Mouse (Mus musculus) limb, embryonic 12.5 days (tissue): ENCODE measurements around the gene Esyt1. TPM values are rescaled to one million over a fixed set of nuclear protein-coding genes. Genes with fewer than 3 reads are reported as not detected.
"Not testable (repeated sequence)": the region's sequence is repeated elsewhere in the genome, so short reads cannot be mapped to it uniquely, and the experiment has no call there.

Experiments
- ATAC-seq: fragments of 200-750 bp; cut with Nextera tagmentation; 2 replicates; pipeline ENCODE4 v1.8.0; 2017; ENCODE audit warnings: low read depth, moderate TSS enrichment; ENCODE audit not compliant: insufficient number of reproducible peaks, insufficient read depth, low FRiP score, low TSS enrichment
- H3K27ac ChIP-seq: fragments of 300-500 bp; sonication (generic); 2 replicates; pipeline ENCODE4 v1.5.1; 2016; ENCODE audit warnings: mild to moderate bottlenecking, moderate library complexity
- H3K27me3 ChIP-seq: fragments of 300-500 bp; sonication (generic); 2 replicates; pipeline ENCODE4 v1.6.1; 2016; ENCODE audit warnings: mild to moderate bottlenecking, moderate library complexity
- H3K36me3 ChIP-seq: fragments of 300-500 bp; sonication (generic); 2 replicates; pipeline ENCODE4 v1.6.1; 2016; ENCODE audit warnings: mild to moderate bottlenecking, moderate library complexity
- H3K4me1 ChIP-seq: fragments of 300-500 bp; sonication (generic); replicated peaks from 2 replicates; pipeline ENCODE4 v1.6.1; 2016
- H3K4me2 ChIP-seq: fragments of 300-500 bp; sonication (generic); 2 replicates; pipeline ENCODE4 v1.6.1; 2016; ENCODE audit warnings: mild to moderate bottlenecking, moderate library complexity
- H3K4me3 ChIP-seq: fragments of 300-500 bp; sonication (generic); replicated peaks from 2 replicates; pipeline ENCODE4 v1.5.1; 2016; ENCODE audit warnings: mild to moderate bottlenecking
- H3K9ac ChIP-seq: fragments of 300-500 bp; sonication (generic); replicated peaks from 2 replicates; pipeline ENCODE4 v1.6.1; 2016; ENCODE audit warnings: mild to moderate bottlenecking, moderate library complexity
- H3K9me3 ChIP-seq: fragments of 300-500 bp; sonication (generic); 2 replicates; pipeline ENCODE4 v1.6.1; 2016; ENCODE audit warnings: mild to moderate bottlenecking, moderate library complexity
- WGBS: fragments of 180-500 bp; shearing (Covaris S2); methylation state at CpG from one replicate; pipeline ENCODE4 v1.1.7; 2016; 5-methylcytosine and 5-hydroxymethylcytosine counted together
- polyA plus RNA-seq: library from polyadenylated mRNA; unstranded; fragments of >200 nt; fragmentation: Nextera tagmentation; extraction: Ambion mirVana; gene quantifications from 2 replicates; pipeline ENCODE4 v1.2.1, GENCODE M21; 2016

Gene Esyt1
- polyA plus RNA-seq = 18.5 and 19.9 TPM in 2 replicates

DNA sequence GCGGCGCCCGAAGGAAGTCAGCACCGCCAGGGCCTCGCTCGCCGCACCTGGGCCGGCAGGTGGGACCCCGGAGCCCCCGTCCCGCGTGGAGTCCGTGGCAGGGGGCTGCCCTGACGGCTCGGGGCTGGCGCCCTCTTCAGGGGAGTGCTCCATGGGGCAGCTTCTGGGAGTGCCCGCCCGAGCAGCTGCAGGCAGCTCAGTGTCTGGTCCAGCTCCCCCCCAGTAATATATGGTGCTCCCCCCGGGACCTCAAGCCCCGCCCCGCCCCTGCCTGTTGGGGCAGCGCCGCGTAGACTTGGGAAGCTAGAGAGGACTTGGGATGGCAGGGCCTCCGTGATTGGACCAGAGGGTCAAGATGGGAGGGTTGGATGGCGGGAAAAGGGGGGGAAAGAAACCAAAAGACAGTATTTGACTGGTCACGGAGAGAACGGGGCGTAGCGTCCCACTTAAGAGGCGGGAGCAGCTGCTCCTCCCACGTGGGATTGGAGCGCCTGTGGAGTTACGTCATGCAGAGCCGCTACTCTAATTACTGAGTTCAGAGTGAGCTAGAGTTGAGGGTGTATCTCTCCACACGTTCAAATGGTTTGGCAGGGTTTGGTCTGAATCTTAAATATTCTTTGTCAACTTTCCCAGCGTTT lies at the start of gene Esyt1:
Gene Esyt1, minus strand, starts transcription at position 201 of the 638 bp plus-strand sequence.
- H3K4me2 ChIP-seq = peak within 1 kb of the TSS; percentile 99
- peak within 1 kb of the TSS; percentile 50; the same call in 1 of the 2 replicates for H3K27ac ChIP-seq
- peaks cover 60% of the 10 kb centered on the region for H3K27me3 ChIP-seq
- peak within 1 kb of the TSS; percentile 78 for H3K4me3 ChIP-seq
- H3K36me3 ChIP-seq = peaks cover 8% of the 10 kb centered on the region; the same call in 1 of the 2 replicates
- H3K9me3 ChIP-seq = no peaks in the 10 kb centered on the region
- ATAC-seq = peak; percentile 97
- peak within 1 kb of the TSS; percentile 71 for H3K9ac ChIP-seq
- under 1% methylated on average over 37 of the region's 37 CpGs for WGBS
- peaks cover 15% of the 10 kb centered on the region for H3K4me1 ChIP-seq

DNA sequence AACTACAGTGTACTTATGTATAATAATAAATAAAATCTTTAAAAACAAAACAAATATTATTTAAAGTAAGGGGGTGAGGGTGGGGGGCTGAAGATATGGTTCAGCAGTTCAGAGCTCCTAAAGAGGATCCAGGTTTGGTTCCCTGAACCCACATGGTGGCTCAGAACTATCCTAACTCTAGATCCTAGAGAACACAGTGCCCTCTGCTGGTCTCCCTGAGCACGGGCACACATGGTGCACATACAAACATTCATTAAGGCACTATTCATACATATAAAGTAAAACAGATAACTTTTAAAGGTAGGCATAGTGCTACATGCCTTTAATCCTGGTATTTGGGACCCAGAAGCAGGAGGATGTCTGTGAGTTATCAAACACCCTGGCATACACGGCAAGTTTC lies 49.4 kb upstream of the Esyt1 start:
- Histone ChIP-seq H3K4me1 (no peaks in the 10 kb centered on the region), H3K27ac (no peak overlapping the region), H3K27me3 (peaks cover 5% of the 10 kb centered on the region; the same call in 1 of the 2 replicates), H3K4me2 (no peak overlapping the region), H3K36me3 (peaks cover 22% of the 10 kb centered on the region; the same call in 1 of the 2 replicates), H3K9me3 (0 out of 2 replicates have a peak, but pooled peaks cover 4% of the 10 kb centered on the region), H3K9ac (no peak overlapping the region), H3K4me3 (no peak overlapping the region)
- no peak for ATAC-seq
- WGBS = 94% methylated on average over 2 of the region's 2 CpGs

DNA sequence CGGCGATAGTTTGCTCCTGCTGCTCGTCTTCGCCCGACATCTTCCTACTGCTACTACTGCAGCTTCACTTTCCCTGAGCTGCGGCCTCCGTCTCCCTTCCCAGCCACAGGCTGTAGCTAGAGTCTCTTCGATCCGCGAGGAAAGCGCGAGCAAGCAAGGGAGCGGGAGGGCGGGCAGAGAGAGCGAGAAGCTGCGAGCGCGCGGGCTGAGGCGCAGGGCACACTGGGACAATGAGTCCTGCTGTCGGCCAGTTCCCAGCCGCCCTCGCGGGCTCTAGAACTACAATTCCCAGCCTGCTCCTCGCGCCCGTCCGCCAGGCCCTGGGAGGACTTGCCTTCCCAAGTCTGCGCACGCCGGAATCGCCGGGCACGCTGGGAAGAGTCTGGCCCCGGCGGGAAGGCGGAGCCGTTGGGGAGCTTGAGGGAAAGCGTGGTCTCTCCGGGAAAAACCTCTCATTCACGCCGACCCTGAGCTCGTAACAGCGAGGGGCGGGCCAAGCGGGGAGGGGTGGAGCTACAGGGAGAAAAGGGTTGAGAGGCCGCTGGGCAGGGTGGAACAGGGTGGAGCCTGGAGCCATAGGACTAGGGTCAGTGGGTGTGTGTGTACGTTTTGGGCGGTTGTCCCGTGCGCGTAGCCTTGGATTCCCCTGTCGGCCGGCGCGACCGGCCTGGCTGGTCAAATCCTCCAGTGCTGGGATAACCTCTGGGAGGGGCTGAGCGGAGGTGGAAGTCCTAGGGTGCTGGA lies 40.3 kb upstream of the Esyt1 start, which contains the start of gene Pa2g4:
Gene Pa2g4, minus strand, starts transcription at position 200 of the 744 bp plus-strand sequence.
- WGBS = under 1% methylated on average over 56 of the region's 58 CpGs
- peak; percentile 99 for ATAC-seq
- Histone ChIP-seq H3K4me3 (peak within 1 kb of the TSS; percentile 93), H3K9me3 (no peaks in the 10 kb centered on the region), H3K27ac (peak within 1 kb of the TSS; percentile 96), H3K36me3 (peaks cover 35% of the 10 kb centered on the region), H3K4me1 (peaks cover 21% of the 10 kb centered on the region), H3K9ac (peak within 1 kb of the TSS; percentile 96), H3K27me3 (no peaks in the 10 kb centered on the region), H3K4me2 (peak within 1 kb of the TSS; percentile 90)

DNA sequence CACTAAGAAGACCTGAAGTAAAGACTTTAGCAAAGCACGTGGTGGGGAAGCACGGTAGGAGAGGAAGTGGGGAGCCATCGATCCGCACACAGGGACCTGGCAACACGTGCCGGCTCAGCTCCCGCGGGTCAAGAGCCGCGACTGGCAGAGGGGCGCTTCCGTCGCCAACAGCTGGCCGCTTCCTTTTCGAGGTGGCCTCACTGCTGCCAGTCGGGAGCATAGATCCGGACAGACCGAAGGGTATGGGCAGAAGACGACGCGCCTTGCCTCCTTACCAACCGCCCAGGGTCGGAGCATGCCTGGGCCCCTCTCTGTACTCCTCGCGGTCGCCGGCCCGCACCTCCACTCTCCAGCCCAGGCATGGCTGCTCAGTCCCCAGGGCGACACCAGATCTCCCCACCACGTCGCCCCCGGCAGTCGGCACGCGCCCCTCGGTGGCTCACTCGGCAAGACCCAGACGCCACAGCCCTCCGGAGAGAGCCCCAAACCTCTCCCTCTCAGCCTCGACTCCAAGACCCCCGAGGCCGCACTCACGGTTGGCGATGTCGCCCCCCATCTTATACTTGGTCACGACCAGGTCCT lies 39.6 kb upstream of the Esyt1 start:
- no peaks in the 10 kb centered on the region for H3K27me3 ChIP-seq
- WGBS = 1% methylated on average over 46 of the region's 46 CpGs

DNA sequence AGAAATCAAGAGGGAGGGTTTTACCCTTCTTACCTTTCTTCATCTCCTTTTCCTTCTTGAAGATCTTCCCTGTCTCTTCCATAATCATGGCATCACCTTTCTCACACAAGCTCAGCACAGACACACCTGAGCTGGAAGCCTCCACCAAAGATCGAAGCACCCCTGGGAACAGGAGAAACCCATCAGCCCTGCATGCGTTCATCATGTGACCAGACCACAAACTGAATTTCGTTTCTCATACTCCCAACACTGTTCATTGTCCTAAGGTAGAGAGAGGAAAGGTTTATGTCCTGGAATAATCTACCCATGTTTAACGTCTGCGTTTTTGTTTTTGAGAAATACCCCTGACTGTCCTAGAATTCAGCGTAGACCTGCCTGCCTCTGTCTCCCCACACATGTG lies 37.9 kb upstream of the Esyt1 start:
- Histone ChIP-seq H3K36me3 (peaks cover 55% of the 10 kb centered on the region), H3K9me3 (no peaks in the 10 kb centered on the region), H3K9ac (0 out of 2 replicates have a peak overlapping the region, but pooled peaks have one; percentile 31), H3K4me2 (peak overlapping the region; percentile 90; the same call in 1 of the 2 replicates), H3K27me3 (no peaks in the 10 kb centered on the region), H3K4me3 (no peak overlapping the region), H3K27ac (0 out of 2 replicates have a peak overlapping the region, but pooled peaks have one; percentile 23), H3K4me1 (peaks cover 21% of the 10 kb centered on the region)
- 91% methylated on average over 6 of the region's 6 CpGs for whole genome bisulfite sequencing
- ATAC-seq = no peak

More for the DNA sequence above, 39.6 kb upstream of the Esyt1 start:
- Histone ChIP-seq H3K36me3 (peaks cover 42% of the 10 kb centered on the region), H3K4me3 (peak overlapping the region; percentile 93), H3K4me1 (peaks cover 21% of the 10 kb centered on the region), H3K9ac (peak overlapping the region; percentile 96), H3K4me2 (peak overlapping the region; percentile 90), H3K9me3 (no peaks in the 10 kb centered on the region), H3K27ac (peak overlapping the region; percentile 96)
- peak; percentile 33 for ATAC-seq

DNA sequence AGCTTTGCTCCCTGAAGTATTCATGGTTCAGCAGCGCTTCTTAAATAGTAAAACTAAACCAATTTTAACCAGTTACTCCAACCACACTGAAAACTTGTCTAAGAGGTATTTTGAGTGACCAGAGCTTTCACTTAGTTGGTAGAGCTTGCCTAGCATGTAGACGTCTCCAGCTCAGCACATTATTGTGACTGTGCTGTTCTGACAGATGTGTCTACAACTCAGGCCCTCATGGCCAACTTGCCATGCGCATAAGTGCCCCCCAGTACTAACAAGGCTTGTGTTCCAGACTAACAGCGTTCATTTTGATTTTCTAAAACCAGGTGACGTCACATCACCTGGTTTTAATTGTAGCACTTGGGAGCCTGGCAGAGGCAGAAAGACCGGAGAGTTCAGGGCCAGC lies 31.3 kb upstream of the Esyt1 start:
- H3K27ac ChIP-seq = no peak overlapping the region
- no peak for ATAC-seq
- H3K4me3 ChIP-seq = no peak overlapping the region
- WGBS = 63% methylated on average over 6 of the region's 6 CpGs
- H3K36me3 ChIP-seq = peaks cover 55% of the 10 kb centered on the region
- no peak overlapping the region for H3K9ac ChIP-seq
- no peaks in the 10 kb centered on the region for H3K4me1 ChIP-seq
- no peaks in the 10 kb centered on the region for H3K9me3 ChIP-seq
- no peaks in the 10 kb centered on the region for H3K27me3 ChIP-seq
- no peak overlapping the region for H3K4me2 ChIP-seq

DNA sequence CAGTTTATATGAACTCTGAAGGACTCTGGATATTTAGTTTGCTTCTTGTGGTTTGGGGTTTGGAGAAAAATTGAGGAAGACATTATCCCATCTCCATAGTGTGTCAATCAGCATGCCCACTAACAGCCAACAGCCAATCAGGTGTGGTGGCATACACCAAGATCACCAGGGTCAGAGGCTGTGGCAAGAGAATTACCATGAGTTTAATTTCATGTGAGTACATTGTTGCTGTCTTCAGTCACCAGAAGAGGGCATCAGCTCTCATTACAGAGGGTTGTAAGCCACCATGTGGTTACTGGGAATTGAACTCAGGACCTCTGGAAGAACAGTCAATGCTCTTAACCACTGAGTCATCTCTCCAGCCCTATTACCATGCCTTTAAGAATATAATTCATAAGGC lies 30.6 kb upstream of the Esyt1 start:
- H3K27me3 ChIP-seq = no peaks in the 10 kb centered on the region
- ATAC-seq = no peak
- no peaks in the 10 kb centered on the region for H3K9me3 ChIP-seq
- no peaks in the 10 kb centered on the region for H3K4me1 ChIP-seq
- H3K9ac ChIP-seq = no peak overlapping the region
- peaks cover 48% of the 10 kb centered on the region for H3K36me3 ChIP-seq
- H3K4me3 ChIP-seq = no peak overlapping the region
- H3K4me2 ChIP-seq = no peak overlapping the region
- no peak overlapping the region for H3K27ac ChIP-seq

DNA sequence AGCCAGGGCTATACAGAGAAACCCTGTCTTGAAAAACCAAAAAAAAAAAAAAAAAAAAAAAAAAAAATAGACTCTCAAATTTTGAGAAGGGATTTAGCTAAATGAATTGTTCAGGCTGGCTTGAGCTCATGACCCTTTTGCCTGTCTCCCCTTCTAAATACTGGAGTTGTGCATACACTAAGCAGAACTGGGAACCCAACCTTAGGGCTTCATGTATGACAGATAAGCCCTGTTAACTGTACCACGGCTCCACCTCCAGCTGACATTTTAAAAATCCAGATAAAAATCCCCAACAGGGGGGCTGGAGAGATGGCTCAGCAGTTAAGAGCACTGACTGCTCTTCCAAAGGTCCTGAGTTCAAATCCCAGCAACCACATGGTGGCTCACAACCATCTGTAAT lies 29.9 kb upstream of the Esyt1 start:
- not testable (repeated sequence) for H3K9ac ChIP-seq, H3K4me3 ChIP-seq, H3K4me2 ChIP-seq, H3K27ac ChIP-seq, ATAC-seq, H3K4me1 ChIP-seq, H3K27me3 ChIP-seq, H3K9me3 ChIP-seq
- peaks cover 41% of the 10 kb centered on the region for H3K36me3 ChIP-seq
- WGBS = 93% methylated on average over 1 of the region's 1 CpGs

DNA sequence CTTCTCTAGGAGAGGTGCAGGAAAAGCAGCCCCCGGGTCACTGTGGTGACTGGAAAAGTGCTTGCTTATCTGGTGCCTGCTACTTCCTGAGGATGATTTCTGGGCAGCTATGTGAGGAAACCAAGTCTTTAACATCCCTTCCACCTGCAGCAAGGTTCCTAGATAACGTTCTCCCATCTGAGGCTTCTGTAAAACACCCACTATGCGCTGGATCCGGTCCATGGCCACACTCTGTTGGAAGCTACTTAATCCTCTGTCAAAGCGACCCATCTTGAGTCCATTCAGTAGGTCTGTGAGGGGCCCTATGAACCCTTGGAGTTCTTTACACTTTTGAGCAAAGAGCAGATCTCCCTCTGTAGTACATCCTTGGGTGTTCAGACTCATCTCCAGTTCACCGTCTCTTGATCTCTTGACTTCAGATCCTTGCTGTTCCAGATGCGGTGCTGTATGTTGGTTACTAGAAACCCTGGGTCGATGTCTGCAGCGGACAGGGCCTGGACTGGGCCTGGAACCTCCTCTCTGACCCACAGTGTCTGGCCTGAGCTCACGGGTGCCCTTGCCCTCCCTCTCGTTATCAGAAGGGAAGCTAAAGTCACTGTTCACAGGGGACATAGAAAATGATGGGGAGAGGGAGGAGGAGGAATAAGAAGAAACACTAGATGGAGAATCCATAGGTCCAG lies 24.6 kb upstream of the Esyt1 start:
- not testable (repeated sequence) for H3K9ac ChIP-seq, H3K9me3 ChIP-seq, H3K36me3 ChIP-seq, H3K4me2 ChIP-seq, ATAC-seq, H3K27ac ChIP-seq, H3K27me3 ChIP-seq, H3K4me3 ChIP-seq
- WGBS = 88% methylated on average over 11 of the region's 11 CpGs
- H3K4me1 ChIP-seq = peaks cover 13% of the 10 kb centered on the region

DNA sequence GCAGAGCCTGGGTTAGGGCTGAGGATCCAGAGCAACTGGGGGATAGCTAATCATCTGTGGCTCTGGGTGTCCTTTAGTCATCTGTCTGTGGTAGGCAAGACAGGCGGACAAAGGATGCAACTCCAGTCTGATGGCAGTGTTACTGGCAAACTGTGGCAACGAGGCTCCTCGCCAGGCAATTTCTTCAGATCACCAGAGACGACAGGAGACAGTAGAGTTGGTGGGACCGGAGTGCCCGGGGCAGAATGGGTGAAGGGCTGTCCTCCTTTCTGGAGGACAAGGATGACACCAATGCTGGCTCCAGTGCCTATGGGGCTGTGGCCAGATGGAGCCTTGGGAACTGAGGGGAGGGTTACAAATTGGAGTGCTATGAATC lies 24.0 kb upstream of the Esyt1 start:
- peaks cover 13% of the 10 kb centered on the region for H3K4me1 ChIP-seq
- peaks cover 12% of the 10 kb centered on the region for H3K36me3 ChIP-seq
- H3K4me2 ChIP-seq = peak overlapping the region; percentile 35; the same call in 1 of the 2 replicates
- not testable (repeated sequence) for H3K9ac ChIP-seq, ATAC-seq, H3K27me3 ChIP-seq, H3K9me3 ChIP-seq, H3K27ac ChIP-seq, H3K4me3 ChIP-seq
- WGBS = 70% methylated on average over 6 of the region's 6 CpGs
